Mouse (Mus musculus): Measurements from ENCODE around the gene Osbpl5. TPM values are rescaled to one million over a fixed set of nuclear protein-coding genes. Genes with fewer than 3 reads are reported as not detected.

Gene Osbpl5
- polyA plus RNA-seq, 1 experiment from 2014 or later: 29.9 TPM

DNA sequence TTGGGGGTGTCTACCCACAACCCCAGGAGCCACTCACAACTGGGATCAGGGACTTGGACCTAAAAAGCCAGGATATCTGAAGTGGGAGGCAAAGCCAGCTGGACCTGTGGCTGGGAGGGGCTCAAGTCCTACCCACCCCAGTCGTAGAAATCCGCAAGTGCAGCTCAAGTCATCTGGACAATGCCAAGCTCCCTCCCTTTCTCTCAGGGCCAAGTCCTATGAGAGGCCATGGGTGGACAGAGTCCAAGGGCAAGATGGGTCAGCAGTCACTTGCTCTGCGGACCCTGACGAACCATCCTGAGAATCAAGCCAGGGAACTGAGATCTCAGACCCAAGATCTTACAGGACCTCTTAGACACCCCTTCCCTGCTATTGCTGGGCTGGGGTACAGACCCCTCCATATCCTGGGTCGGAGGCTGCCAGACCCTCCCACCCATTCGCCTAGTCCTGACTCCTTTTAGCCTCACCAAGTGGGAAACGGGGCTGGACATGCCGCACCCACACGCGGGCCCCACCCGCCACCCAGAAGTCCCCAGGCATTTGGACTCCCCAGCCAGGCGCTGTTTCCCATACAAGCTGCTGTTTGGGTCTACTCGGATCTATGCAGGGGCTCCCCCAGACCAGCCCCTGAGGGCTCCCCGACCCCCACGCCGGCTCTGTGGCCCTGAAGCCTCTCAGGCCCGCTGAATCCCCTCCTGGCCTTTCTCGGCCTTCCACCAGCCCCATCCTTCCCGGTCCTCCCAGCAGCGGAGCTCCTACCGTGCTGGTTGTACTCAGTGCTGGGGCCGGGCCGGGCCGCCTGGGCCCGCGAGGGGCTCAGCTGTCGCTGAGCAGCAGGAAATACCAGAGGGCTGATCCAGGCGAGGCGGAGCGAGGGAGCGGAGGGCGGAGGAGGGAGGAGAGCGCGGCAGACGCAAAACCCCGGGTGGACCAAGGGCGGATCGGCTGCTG lies 17.0 kb downstream of the Osbpl5 start:
- Histone ChIP-seq H3K4me3 (ENCODE audit: low read depth, low read length) (peak overlapping the region; percentile 88), H3K27ac (replicated peaks) (peak overlapping the region; percentile 97), H3K27me3 (ENCODE audit: control insufficient read depth, insufficient read depth, low read length) (no peaks in the 10 kb centered on the region), H3K9ac (ENCODE audit: low read length) (peak overlapping the region; percentile 89), H3K9me3 (ENCODE audit: control insufficient read depth, low read length) (no peaks in the 10 kb centered on the region), H3K4me1 (replicated peaks; ENCODE audit: control insufficient read depth, insufficient read depth) (peaks cover 15% of the 10 kb centered on the region), H3K4me2 (replicated peaks; ENCODE audit: low read depth) (peak overlapping the region; percentile 94), H3K36me3 (ENCODE audit: control insufficient read depth, insufficient read depth, low read length) (no peaks in the 10 kb centered on the region; the same call in 1 of the 2 replicates)
- 1% methylated on average over 37 of the region's 38 CpGs for WGBS
- ATAC-seq (ENCODE audit: low FRiP score, low TSS enrichment): peak; percentile 93
- peak; percentile 93 for DNase-seq (ENCODE audit: low spot score)
- TF ChIP-seq CTCF (IDR thresholded peaks at IDR 0.05; ENCODE audit: low read depth) (peak; percentile 20; the same call in 1 of the 2 replicates), EP300 (optimal IDR thresholded peaks at IDR 0.05) (peak; percentile 18)

GRCm38 (mm10) chr7:143738601-143739006 lies 18.2 kb downstream of the Osbpl5 start:
- Histone ChIP-seq H3K9ac (ENCODE audit: low read length) (peak overlapping the region; percentile 89), H3K27ac (replicated peaks) (peak overlapping the region; percentile 97), H3K4me3 (ENCODE audit: low read depth, low read length) (peak overlapping the region; percentile 88), H3K27me3 (ENCODE audit: control insufficient read depth, insufficient read depth, low read length) (no peaks in the 10 kb centered on the region), H3K9me3 (ENCODE audit: control insufficient read depth, low read length) (no peaks in the 10 kb centered on the region), H3K4me2 (replicated peaks; ENCODE audit: low read depth) (peak overlapping the region; percentile 94), H3K4me1 (replicated peaks; ENCODE audit: control insufficient read depth, insufficient read depth) (peaks cover 15% of the 10 kb centered on the region), H3K36me3 (ENCODE audit: control insufficient read depth, insufficient read depth, low read length) (peaks cover 2% of the 10 kb centered on the region)
- DNase-seq (ENCODE audit: low spot score) (peak; percentile 48), ATAC-seq (ENCODE audit: low FRiP score, low TSS enrichment) (0 out of 2 replicates have a peak, but pooled peaks have one; percentile 21)
- TF ChIP-seq CTCF (IDR thresholded peaks at IDR 0.05; ENCODE audit: low read depth) (no peak), EP300 (optimal IDR thresholded peaks at IDR 0.05) (peak; percentile 15)
- WGBS: 16% methylated on average over 5 of the region's 5 CpGs

- WGBS: 43% methylated on average over 6 of the region's 6 CpGs
- ATAC-seq (ENCODE audit: low FRiP score, low TSS enrichment): no peak
- H3K4me3 ChIP-seq (ENCODE audit: low read depth, low read length): peak overlapping the region; percentile 88
Observed at GRCm38 (mm10) chr7:143738194-143738593, 18.6 kb downstream of the Osbpl5 start.

GRCm38 (mm10) chr7:143733746-143734145 lies 23.0 kb downstream of the Osbpl5 start:
- H3K9me3 ChIP-seq (ENCODE audit: control insufficient read depth, low read length): no peaks in the 10 kb centered on the region
- H3K4me3 ChIP-seq (ENCODE audit: low read depth, low read length): no peak overlapping the region
- DNase-seq (ENCODE audit: low spot score) (no peak), ATAC-seq (ENCODE audit: low FRiP score, low TSS enrichment) (no peak)
- no peaks in the 10 kb centered on the region for H3K27me3 ChIP-seq (ENCODE audit: control insufficient read depth, insufficient read depth, low read length)
- H3K4me2 ChIP-seq (replicated peaks; ENCODE audit: low read depth): no peak overlapping the region
- no peak overlapping the region for H3K27ac ChIP-seq (replicated peaks)
- H3K9ac ChIP-seq (ENCODE audit: low read length): no peak overlapping the region
- TF ChIP-seq EP300 (optimal IDR thresholded peaks at IDR 0.05): no peak
- no peak for TF ChIP-seq CTCF (IDR thresholded peaks at IDR 0.05; ENCODE audit: low read depth)
- WGBS: 87% methylated on average over 4 of the region's 4 CpGs
- peaks cover 2% of the 10 kb centered on the region for H3K36me3 ChIP-seq (ENCODE audit: control insufficient read depth, insufficient read depth, low read length)
- H3K4me1 ChIP-seq (replicated peaks; ENCODE audit: control insufficient read depth, insufficient read depth): peaks cover 10% of the 10 kb centered on the region

More at GRCm38 (mm10) chr7:143738194-143738593, 18.6 kb downstream of the Osbpl5 start:
- Histone ChIP-seq H3K4me2 (replicated peaks; ENCODE audit: low read depth) (peak overlapping the region; percentile 94), H3K27me3 (ENCODE audit: control insufficient read depth, insufficient read depth, low read length) (no peaks in the 10 kb centered on the region), H3K9me3 (ENCODE audit: control insufficient read depth, low read length) (no peaks in the 10 kb centered on the region), H3K27ac (replicated peaks) (peak overlapping the region; percentile 97), H3K4me1 (replicated peaks; ENCODE audit: control insufficient read depth, insufficient read depth) (peaks cover 15% of the 10 kb centered on the region), H3K36me3 (ENCODE audit: control insufficient read depth, insufficient read depth, low read length) (peaks cover 2% of the 10 kb centered on the region), H3K9ac (ENCODE audit: low read length) (peak overlapping the region; percentile 89)
- no peak for TF ChIP-seq CTCF (IDR thresholded peaks at IDR 0.05; ENCODE audit: low read depth)
- TF ChIP-seq EP300 (optimal IDR thresholded peaks at IDR 0.05): peak; percentile 56
- DNase-seq (ENCODE audit: low spot score): no peak

DNA sequence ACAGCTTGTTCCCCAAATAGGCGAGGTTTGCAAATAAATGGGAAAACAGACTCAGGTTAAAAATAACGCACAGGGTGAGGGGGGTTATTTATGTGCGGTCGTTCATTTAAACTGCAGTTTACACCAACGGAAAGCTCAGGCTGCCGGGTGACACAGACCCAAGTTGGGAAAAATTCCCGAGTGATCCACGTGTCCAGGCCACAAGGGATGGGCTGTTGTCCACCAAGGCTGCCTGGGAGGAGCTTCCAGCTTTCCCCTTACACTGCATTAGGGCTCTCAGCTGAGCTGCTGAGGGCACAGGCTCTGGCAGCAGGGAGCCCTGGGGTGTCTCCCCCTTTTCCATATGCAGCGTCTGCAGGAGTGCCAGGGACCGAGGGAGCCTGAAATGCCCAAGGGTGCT lies 26.9 kb downstream of the Osbpl5 start:
- ATAC-seq (ENCODE audit: low FRiP score, low TSS enrichment) (peak; percentile 39), DNase-seq (ENCODE audit: low spot score) (no peak)
- peaks cover 2% of the 10 kb centered on the region for H3K36me3 ChIP-seq (ENCODE audit: control insufficient read depth, insufficient read depth, low read length)
- 0 out of 2 replicates have a peak overlapping the region, but pooled peaks have one; percentile 18 for H3K9ac ChIP-seq (ENCODE audit: low read length)
- TF ChIP-seq EP300 (optimal IDR thresholded peaks at IDR 0.05) (no peak), CTCF (IDR thresholded peaks at IDR 0.05; ENCODE audit: low read depth) (no peak)
- 53% methylated on average over 10 of the region's 10 CpGs for WGBS
- H3K27ac ChIP-seq (replicated peaks): no peak overlapping the region
- H3K9me3 ChIP-seq (ENCODE audit: control insufficient read depth, low read length): no peaks in the 10 kb centered on the region
- H3K4me1 ChIP-seq (replicated peaks; ENCODE audit: control insufficient read depth, insufficient read depth): 0 out of 2 replicates have a peak, but pooled peaks cover 2% of the 10 kb centered on the region
- no peaks in the 10 kb centered on the region for H3K27me3 ChIP-seq (ENCODE audit: control insufficient read depth, insufficient read depth, low read length)
- H3K4me3 ChIP-seq (ENCODE audit: low read depth, low read length): no peak overlapping the region
- H3K4me2 ChIP-seq (replicated peaks; ENCODE audit: low read depth): no peak overlapping the region

All from stomach, postnatal 0 days (tissue).